Mouse (Mus musculus): ENCODE results near the gene Dennd1a. TPM values are rescaled to one million over a fixed set of nuclear protein-coding genes. Genes with fewer than 3 reads are reported as not detected.

The Dennd1a gene
- 25.3 TPM for polyA plus RNA-seq (2017; shearing (Covaris generic))

GRCm38 (mm10) chr2:38286733-38287551, at the start of gene Dennd1a:
Gene Dennd1a (minus strand): TSS chr2:38287390.

GRCm38 (mm10) chr2:37776016-37776415, 511.2 kb downstream of the Dennd1a start, which contains the start of gene Crb2:
Gene Crb2 (plus strand): TSS chr2:37776249.

Other genes with a start within 250 kb of the Dennd1a start
- gene Lhx2, start 51.9 kb upstream of the Dennd1a start, polyA plus RNA-seq (2017; shearing (Covaris generic)) = not detected
- 2.1 TPM for gene Nek6, start 224.3 kb upstream of the Dennd1a start, polyA plus RNA-seq (2017; shearing (Covaris generic))

Measured in activated CD4-positive, CD25-positive, alpha-beta regulatory T cell, adult 9 weeks (primary cell).